ENCODE assay signal across 7 mouse cellular contexts in the genomic region with DNA sequence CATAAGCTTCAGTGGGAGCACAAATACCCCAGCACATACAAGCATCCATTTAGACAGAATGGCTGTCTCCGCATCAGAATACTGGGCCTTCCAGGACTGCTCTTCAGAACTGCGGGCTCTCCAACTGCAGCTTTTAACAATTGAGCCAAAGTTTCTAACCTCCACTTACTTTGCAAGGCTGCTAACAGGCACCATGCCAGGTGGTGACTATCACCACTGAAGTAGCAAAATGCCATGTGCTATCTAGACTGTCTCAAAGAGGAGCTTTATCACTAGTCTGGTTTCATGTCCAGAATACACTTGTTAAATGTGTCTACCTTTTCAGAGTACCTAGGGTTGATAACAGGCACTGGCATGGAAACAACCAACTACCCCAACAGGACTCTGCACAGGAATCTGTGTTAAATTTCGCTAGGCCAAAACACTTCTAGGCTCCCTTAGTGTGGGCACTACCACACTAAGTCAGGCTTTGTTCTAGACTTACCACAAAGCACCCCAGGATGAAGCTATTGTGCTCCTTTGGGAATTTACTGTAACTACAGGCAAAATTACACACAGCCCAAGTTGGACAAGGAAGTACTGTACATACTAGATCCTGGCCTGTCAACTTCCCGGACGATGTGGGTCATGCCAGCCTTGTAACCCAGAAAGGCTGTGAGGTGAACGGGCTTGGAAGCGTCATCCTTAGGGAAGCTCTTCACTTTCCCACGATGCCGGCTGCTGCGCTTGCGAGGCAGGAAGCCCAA. TPM values are rescaled to one million over a fixed set of nuclear protein-coding genes. Genes with fewer than 3 reads are reported as not detected.
DNase-seq lines count a peak whose midpoint lies in the region; ATAC-seq and TF ChIP-seq lines count a peak whose summit lies in the region.

No protein-coding gene starts in this region.

- 6% methylated on average over 11 of the region's 11 CpGs for WGBS in lung, embryonic 14.5 days
- 9% methylated on average over 11 of the region's 11 CpGs for WGBS in intestine, embryonic 15.5 days
- 5% methylated on average over 11 of the region's 11 CpGs for WGBS in neural tube, embryonic 15.5 days

- H3K27me3 ChIP-seq in lung, embryonic 14.5 days (ENCODE audit: insufficient read depth, low read length) = no peaks in the 10 kb centered on the region
- H3K27me3 ChIP-seq in intestine, embryonic 15.5 days (replicated peaks) = no peaks in the 10 kb centered on the region
- no peaks in the 10 kb centered on the region for H3K27me3 ChIP-seq in neural tube, embryonic 15.5 days (replicated peaks)

- H3K4me2 ChIP-seq in lung, embryonic 14.5 days = peak overlapping the region; percentile 97
- H3K4me2 ChIP-seq in intestine, embryonic 15.5 days (replicated peaks) = peak overlapping the region; percentile 74
- H3K4me2 ChIP-seq in neural tube, embryonic 15.5 days = peak overlapping the region; percentile 77

- no peak for ATAC-seq in lung, embryonic 14.5 days (ENCODE audit: insufficient read depth)
- ATAC-seq in intestine, embryonic 15.5 days = no peak
- ATAC-seq in neural tube, embryonic 15.5 days (ENCODE audit: low FRiP score) = no peak

- TF ChIP-seq CTCF in lung, embryonic 14.5 days (IDR thresholded peaks at IDR 0.05; ENCODE audit: low read depth) = no peak
- TF ChIP-seq CTCF in cortical plate, adult 2 months (IDR thresholded peaks at IDR 0.05; ENCODE audit: extremely low read depth, insufficient read depth, low read length) = no peak

- H3K27ac ChIP-seq in lung, embryonic 14.5 days (ENCODE audit: low read depth) = peak overlapping the region; percentile 94
- no peak overlapping the region for H3K27ac ChIP-seq in cortical plate, adult 2 months (ENCODE audit: insufficient read depth, low read length)
- peak overlapping the region; percentile 82 for H3K27ac ChIP-seq in intestine, embryonic 15.5 days
- no peak overlapping the region for H3K27ac ChIP-seq in neural tube, embryonic 15.5 days (replicated peaks)

- no peaks in the 10 kb centered on the region for H3K9me3 ChIP-seq in lung, embryonic 14.5 days (ENCODE audit: low read depth, low read length)
- H3K9me3 ChIP-seq in intestine, embryonic 15.5 days = no peaks in the 10 kb centered on the region
- H3K9me3 ChIP-seq in neural tube, embryonic 15.5 days (replicated peaks) = no peaks in the 10 kb centered on the region

- peak overlapping the region; percentile 87 for H3K4me3 ChIP-seq in lung, embryonic 14.5 days (ENCODE audit: low read depth, low read length)
- peak overlapping the region; percentile 82 for H3K4me3 ChIP-seq in cortical plate, adult 2 months (ENCODE audit: insufficient read depth, low read length)
- peak overlapping the region; percentile 69 for H3K4me3 ChIP-seq in intestine, embryonic 15.5 days (replicated peaks)
- H3K4me3 ChIP-seq in neural tube, embryonic 15.5 days (replicated peaks) = peak overlapping the region; percentile 78

- peak overlapping the region; percentile 98 for H3K9ac ChIP-seq in lung, embryonic 14.5 days
- H3K9ac ChIP-seq in intestine, embryonic 15.5 days = peak overlapping the region; percentile 84
- peak overlapping the region; percentile 90 for H3K9ac ChIP-seq in neural tube, embryonic 15.5 days (replicated peaks)

- H3K4me1 ChIP-seq in lung, embryonic 14.5 days (ENCODE audit: insufficient read depth) = no peaks in the 10 kb centered on the region; the same call in 1 of the 2 replicates
- peaks cover 7% of the 10 kb centered on the region; the same call in 1 of the 2 replicates for H3K4me1 ChIP-seq in cortical plate, adult 2 months (ENCODE audit: control insufficient read depth, insufficient read depth, low read length)
- peaks cover 20% of the 10 kb centered on the region for H3K4me1 ChIP-seq in intestine, embryonic 15.5 days (replicated peaks)
- peaks cover 30% of the 10 kb centered on the region for H3K4me1 ChIP-seq in neural tube, embryonic 15.5 days

- H3K36me3 ChIP-seq in lung, embryonic 14.5 days (ENCODE audit: insufficient read depth) = peaks cover 56% of the 10 kb centered on the region
- peaks cover 41% of the 10 kb centered on the region for H3K36me3 ChIP-seq in intestine, embryonic 15.5 days
- peaks cover 48% of the 10 kb centered on the region for H3K36me3 ChIP-seq in neural tube, embryonic 15.5 days

- DNase-seq in lung, embryonic 14.5 days = no peak
- no peak for DNase-seq in lung, postnatal 36 days
- DNase-seq in layer of hippocampus, postnatal 25 days (ENCODE audit: extremely low spot score in 1 of 2, low spot score in 1 of 2) = no peak
- DNase-seq in retina, embryonic 14.5 days (ENCODE audit: low spot score) = no peak

- no peak for TF ChIP-seq POLR2A in cortical plate, adult 2 months (IDR thresholded peaks at IDR 0.05; ENCODE audit: extremely low read depth, insufficient read depth, low read length)

RNA-seq across cellular contexts. Expression of gene Syngr1, which starts 9.2 kb away (rescaled TPM):
- 14.7 and 14.9 TPM in 2 replicates for polyA plus RNA-seq in lung, embryonic 14.5 days (2014; fragmentation: Nextera tagmentation; extraction: Ambion mirVana)
- 354 and 372 TPM in 2 replicates for polyA plus RNA-seq in cortical plate, adult 2 months (2012; rRNA removed)
- 18.2 and 18.7 TPM in 2 replicates for polyA plus RNA-seq in intestine, embryonic 15.5 days (2015; fragmentation: Nextera tagmentation; extraction: Ambion mirVana)
- 59.3 and 64.6 TPM in 2 replicates for polyA plus RNA-seq in neural tube, embryonic 15.5 days (2015; fragmentation: Nextera tagmentation; extraction: Ambion mirVana)
- 100 to 1,000 TPM; 387 to 409 TPM for total RNA-seq in layer of hippocampus, postnatal 25 days (2021)

RNA-seq across cellular contexts. Expression of gene Rpl3, which starts 9.7 kb away (rescaled TPM):
- 1,315 and 1,365 TPM in 2 replicates for polyA plus RNA-seq in lung, embryonic 14.5 days (2014; fragmentation: Nextera tagmentation; extraction: Ambion mirVana)
- 680 and 714 TPM in 2 replicates for polyA plus RNA-seq in cortical plate, adult 2 months (2012; rRNA removed)
- 1,109 and 1,134 TPM in 2 replicates for polyA plus RNA-seq in intestine, embryonic 15.5 days (2015; fragmentation: Nextera tagmentation; extraction: Ambion mirVana)
- polyA plus RNA-seq in neural tube, embryonic 15.5 days (2015; fragmentation: Nextera tagmentation; extraction: Ambion mirVana) = 526 and 732 TPM in 2 replicates
- 100 to 1,000 TPM; 494 to 606 TPM for total RNA-seq in layer of hippocampus, postnatal 25 days (2021)

RNA-seq across cellular contexts. Expression of gene Tab1, which starts 51.0 kb away (rescaled TPM):
- 32.5 and 34.2 TPM in 2 replicates for polyA plus RNA-seq in lung, embryonic 14.5 days (2014; fragmentation: Nextera tagmentation; extraction: Ambion mirVana)
- 33.6 and 33.8 TPM in 2 replicates for polyA plus RNA-seq in cortical plate, adult 2 months (2012; rRNA removed)
- 28.5 and 29.0 TPM in 2 replicates for polyA plus RNA-seq in intestine, embryonic 15.5 days (2015; fragmentation: Nextera tagmentation; extraction: Ambion mirVana)
- 35.9 and 37.4 TPM in 2 replicates for polyA plus RNA-seq in neural tube, embryonic 15.5 days (2015; fragmentation: Nextera tagmentation; extraction: Ambion mirVana)
- total RNA-seq in layer of hippocampus, postnatal 25 days (2021) = 10 to 100 TPM; 25.1 to 33.8 TPM

Comparison
In these comparisons a context has a peak if more than half of its experiments do, and no peak if none do; other contexts are left out.
1. H3K27ac ChIP-seq: peak in lung, embryonic 14.5 days (single experiment) and intestine, embryonic 15.5 days (single experiment); none in cortical plate, adult 2 months (single experiment) and neural tube, embryonic 15.5 days (single experiment).
2. Peak in every context shown above with its lines, with median percentiles within 50 percentile points of each other: H3K4me2 ChIP-seq, H3K4me3 ChIP-seq and H3K9ac ChIP-seq.